ENCODE assay signal across 32 mouse cellular contexts in the genomic region with DNA sequence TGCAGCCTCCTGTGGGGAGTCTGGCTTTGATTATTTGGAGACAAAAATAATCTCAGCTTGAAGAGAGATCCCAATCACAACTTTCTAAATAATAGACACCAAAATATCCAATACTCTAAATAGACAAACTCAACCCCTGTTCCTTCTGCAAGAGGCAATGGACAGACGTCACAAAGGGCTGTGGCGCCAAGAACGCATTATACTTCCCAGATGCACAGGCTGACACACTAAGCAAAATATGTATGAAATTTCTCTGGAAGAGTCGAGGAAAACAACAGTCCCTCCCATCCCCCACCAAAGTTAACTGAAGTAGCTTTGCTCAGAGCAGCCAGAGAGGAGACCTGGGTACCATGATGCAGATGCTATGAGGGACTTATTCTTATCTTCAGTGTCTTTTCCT.
"Had no signal": no experiment of that assay in that cellular context is flagged by ENCODE, and none has a peak within 500 bp of the region (broad histone marks: within the 10 kb centered on the region; RNA-seq: fewer than 3 reads in every experiment).

No protein-coding gene starts in this region.

- H3K27me3 ChIP-seq: limb, embryonic 12.5 days; limb, embryonic 13.5 days; limb, embryonic 15.5 days; liver, embryonic 12.5 days; liver, embryonic 13.5 days; liver, embryonic 15.5 days; lung, embryonic 15.5 days; megakaryocyte, embryonic 14.5 days; midbrain, embryonic 12.5 days; midbrain, embryonic 13.5 days; midbrain, embryonic 15.5 days; neural tube, embryonic 12.5 days had no signal

- H3K4me3 ChIP-seq: limb, embryonic 10.5 days; limb, embryonic 12.5 days; limb, embryonic 13.5 days; limb, embryonic 15.5 days; liver, embryonic 12.5 days; liver, embryonic 13.5 days; liver, embryonic 15.5 days; lung, embryonic 15.5 days; megakaryocyte, embryonic 14.5 days; midbrain, embryonic 10.5 days; midbrain, embryonic 12.5 days; midbrain, embryonic 13.5 days; midbrain, embryonic 15.5 days; myocyte; neural tube, embryonic 12.5 days had no signal

- H3K36me3 ChIP-seq: limb, embryonic 10.5 days; limb, embryonic 12.5 days; limb, embryonic 13.5 days; limb, embryonic 15.5 days; liver, embryonic 12.5 days; liver, embryonic 13.5 days; liver, embryonic 15.5 days; lung, embryonic 15.5 days; midbrain, embryonic 10.5 days; midbrain, embryonic 12.5 days; midbrain, embryonic 13.5 days; midbrain, embryonic 15.5 days; neural tube, embryonic 12.5 days had no signal

- H3K4me1 ChIP-seq: limb, embryonic 12.5 days; limb, embryonic 15.5 days; liver, embryonic 12.5 days; liver, embryonic 13.5 days; liver, embryonic 15.5 days; lung, embryonic 15.5 days; megakaryocyte, embryonic 14.5 days; midbrain, embryonic 10.5 days; midbrain, embryonic 12.5 days; midbrain, embryonic 13.5 days; midbrain, embryonic 15.5 days; neural tube, embryonic 12.5 days had no signal

- H3K9ac ChIP-seq: limb, embryonic 12.5 days; limb, embryonic 13.5 days; limb, embryonic 15.5 days; liver, embryonic 12.5 days; liver, embryonic 13.5 days; liver, embryonic 14.5 days; liver, embryonic 15.5 days; liver, postnatal 0 days; lung, embryonic 14.5 days; lung, embryonic 15.5 days; midbrain, embryonic 12.5 days; midbrain, embryonic 13.5 days; midbrain, embryonic 15.5 days; neural tube, embryonic 12.5 days had no signal

- ATAC-seq: liver, embryonic 12.5 days; liver, postnatal 0 days; lung, postnatal 0 days; midbrain, embryonic 13.5 days; midbrain, embryonic 15.5 days; midbrain, embryonic 16.5 days had no signal

- H3K27ac ChIP-seq: limb, embryonic 10.5 days; limb, embryonic 12.5 days; limb, embryonic 13.5 days; limb, embryonic 15.5 days; liver, embryonic 12.5 days; liver, embryonic 13.5 days; liver, embryonic 14.5 days; liver, embryonic 15.5 days; lung, embryonic 15.5 days; macrophage; midbrain, embryonic 10.5 days; midbrain, embryonic 12.5 days; midbrain, embryonic 13.5 days; midbrain, embryonic 15.5 days; neural tube, embryonic 12.5 days had no signal

- DNase-seq: left cerebral cortex, postnatal 4 days; liver; liver, embryonic 13.5 days; liver, postnatal 0 days; lung, adult 18-20 months; lung, adult 2 months; lung, embryonic 14.5 days; lung, postnatal 10 days; lung, postnatal 14 days; lung, postnatal 36 days; lung, postnatal 4 days; midbrain, embryonic 14.5 days had no signal

- H3K4me2 ChIP-seq: limb, embryonic 12.5 days; limb, embryonic 13.5 days; limb, embryonic 15.5 days; liver, embryonic 11.5 days; liver, embryonic 12.5 days; liver, embryonic 13.5 days; liver, embryonic 15.5 days; lung, embryonic 14.5 days; lung, embryonic 15.5 days; midbrain, embryonic 11.5 days; midbrain, embryonic 12.5 days; midbrain, embryonic 13.5 days; midbrain, embryonic 15.5 days; neural tube, embryonic 12.5 days had no signal

- H3K9me3 ChIP-seq: limb, embryonic 10.5 days; limb, embryonic 12.5 days; limb, embryonic 13.5 days; limb, embryonic 15.5 days; liver, embryonic 12.5 days; liver, embryonic 13.5 days; liver, embryonic 15.5 days; lung, embryonic 15.5 days; megakaryocyte, embryonic 14.5 days; midbrain, embryonic 10.5 days; midbrain, embryonic 12.5 days; midbrain, embryonic 13.5 days; midbrain, embryonic 15.5 days; neural tube, embryonic 12.5 days had no signal
